Mouse (Mus musculus) myocyte (in vitro differentiated cells): ENCODE data around the gene Traf4. TPM values are rescaled to one million over a fixed set of nuclear protein-coding genes. Genes with fewer than 3 reads are reported as not detected.

Source experiments
- H3K27me3 ChIP-seq: one replicate; pipeline ENCODE4 v1.6.1; 2011; ENCODE audit not compliant: control insufficient read depth, insufficient read depth, insufficient read length
- H3K36me3 ChIP-seq: one replicate; pipeline ENCODE4 v1.6.1; 2011; ENCODE audit not compliant: control insufficient read depth, insufficient read depth
- H3K4me2 ChIP-seq: one replicate; pipeline ENCODE4 v1.6.1; 2011; ENCODE audit warnings: low read depth, control low read depth
- H3K4me3 ChIP-seq: one replicate; pipeline ENCODE4 v1.5.1; 2011; ENCODE audit warnings: mild to moderate bottlenecking, control low read depth, moderate library complexity
- H3K79me2 ChIP-seq: one replicate; pipeline ENCODE4 v1.6.1; 2011; ENCODE audit not compliant: control insufficient read depth, insufficient read depth
- H3ac ChIP-seq: one replicate; pipeline ENCODE4 v1.6.1; 2011; ENCODE audit not compliant: control insufficient read depth, insufficient read length
- CEBPB ChIP-seq: IDR thresholded peaks from 2 replicates; pipeline ENCODE4 v1.6.1; 2011; ENCODE audit warnings: mild to moderate bottlenecking, moderate library complexity; ENCODE audit not compliant: poor library complexity, insufficient read depth, severe bottlenecking
- E2F4 ChIP-seq: IDR thresholded peaks from one replicate; pipeline ENCODE4 v1.6.1; 2011; ENCODE audit warnings: mild to moderate bottlenecking, control low read depth, moderate library complexity; ENCODE audit not compliant: insufficient read depth
- MAX ChIP-seq: IDR thresholded peaks from one replicate; pipeline ENCODE4 v1.6.1; 2011; ENCODE audit warnings: low read depth, mild to moderate bottlenecking, control low read depth
- MYOD1 ChIP-seq, 3 experiments: IDR thresholded peaks; one replicate each; pipeline ENCODE4 v1.6.1; 2011; ENCODE audit warnings: control low read depth in 2 of 3, low read depth in 2 of 3, mild to moderate bottlenecking in 2 of 3, moderate library complexity in 1 of 3; ENCODE audit not compliant: insufficient read length in 2 of 3, control insufficient read depth in 1 of 3
- MYOG ChIP-seq, 3 experiments: IDR thresholded peaks; one replicate each; pipeline ENCODE4 v1.6.1; 2011; ENCODE audit warnings: control low read depth in 2 of 3, low read depth in 2 of 3, mild to moderate bottlenecking in 2 of 3; ENCODE audit not compliant: insufficient read length in 2 of 3, control insufficient read depth in 1 of 3, insufficient read depth in 1 of 3
- POLR2A ChIP-seq: IDR thresholded peaks from one replicate; pipeline ENCODE4 v1.6.1; 2011; ENCODE audit warnings: low read depth, mild to moderate bottlenecking, control low read depth, moderate library complexity; ENCODE audit not compliant: insufficient read length
- POLR2AphosphoS2 ChIP-seq: IDR thresholded peaks from one replicate; pipeline ENCODE4 v1.6.1; 2011; ENCODE audit warnings: low read depth, control low read depth; ENCODE audit not compliant: insufficient read length
- REST ChIP-seq: IDR thresholded peaks from one replicate; pipeline ENCODE4 v1.6.1; 2011; ENCODE audit warnings: mild to moderate bottlenecking, control low read depth, moderate library complexity; ENCODE audit not compliant: insufficient read depth, insufficient read length
- SRF ChIP-seq: IDR thresholded peaks from one replicate; pipeline ENCODE4 v1.6.1; 2011; ENCODE audit warnings: low read depth; ENCODE audit not compliant: control insufficient read depth, insufficient read length
- TCF12 ChIP-seq: IDR thresholded peaks from one replicate; pipeline ENCODE4 v1.6.1; 2011; ENCODE audit warnings: mild to moderate bottlenecking, control low read depth; ENCODE audit not compliant: poor library complexity, insufficient read depth, severe bottlenecking
- TCF3 ChIP-seq: IDR thresholded peaks from one replicate; pipeline ENCODE4 v1.6.1; 2011; ENCODE audit warnings: low read depth, control low read depth; ENCODE audit not compliant: insufficient read length
- USF1 ChIP-seq: IDR thresholded peaks from one replicate; pipeline ENCODE4 v1.6.1; 2011; ENCODE audit warnings: low read depth, mild to moderate bottlenecking, control low read depth, moderate library complexity
- polyA plus RNA-seq: library from polyadenylated mRNA; unstranded; fragments of >200 nt; fragmentation: generic; extraction: Trizol; gene quantifications from one replicate; pipeline ENCODE4 v1.2.1, GENCODE M21; 2012; ENCODE audit warnings: missing spikeins

Traf4 gene
- polyA plus RNA-seq, 1 experiment: 206 TPM

- no peak for TF ChIP-seq POLR2A
- no peak for TF ChIP-seq USF1
- no peak for TF ChIP-seq MYOG (IDR thresholded peaks at IDR 0.05; ENCODE audit: control insufficient read depth in 1 of 3, insufficient read depth in 1 of 3, insufficient read length in 2 of 3, low read depth in 2 of 3)
- no peak for TF ChIP-seq TCF12
- TF ChIP-seq MYOD1 (IDR thresholded peaks at IDR 0.05; ENCODE audit: control insufficient read depth in 1 of 3, insufficient read length in 2 of 3, low read depth in 2 of 3): no peak
- TF ChIP-seq SRF: no peak
- no peak for TF ChIP-seq TCF3
- no peak for TF ChIP-seq E2F4
- no peak for TF ChIP-seq POLR2AphosphoS2
- no peak for TF ChIP-seq CEBPB
- no peak for TF ChIP-seq REST
- no peak for TF ChIP-seq MAX
- Histone ChIP-seq H3K36me3 (no peaks in the 10 kb centered on the region), H3K4me3 (no peak overlapping the region), H3ac (no peak overlapping the region), H3K27me3 (no peaks in the 10 kb centered on the region), H3K79me2 (no peaks in the 10 kb centered on the region), H3K4me2 (no peak overlapping the region)
Observed at GRCm38 (mm10) chr11:78170306-78170705, 4.9 kb upstream of the Traf4 start.

- Histone ChIP-seq H3K4me2 (no peak overlapping the region), H3K4me3 (no peak overlapping the region), H3K36me3 (no peaks in the 10 kb centered on the region), H3K27me3 (no peaks in the 10 kb centered on the region), H3K79me2 (peaks cover 13% of the 10 kb centered on the region), H3ac (no peak overlapping the region)
- TF ChIP-seq CEBPB: no peak
- TF ChIP-seq POLR2A: no peak
- no peak for TF ChIP-seq MAX
- no peak for TF ChIP-seq MYOG (IDR thresholded peaks at IDR 0.05; ENCODE audit: control insufficient read depth in 1 of 3, insufficient read depth in 1 of 3, insufficient read length in 2 of 3, low read depth in 2 of 3)
- TF ChIP-seq TCF12: no peak
- TF ChIP-seq TCF3: no peak
- no peak for TF ChIP-seq SRF
- TF ChIP-seq USF1: no peak
- no peak for TF ChIP-seq REST
- TF ChIP-seq E2F4: no peak
- no peak for TF ChIP-seq MYOD1 (IDR thresholded peaks at IDR 0.05; ENCODE audit: control insufficient read depth in 1 of 3, insufficient read length in 2 of 3, low read depth in 2 of 3)
- no peak for TF ChIP-seq POLR2AphosphoS2
Observed at GRCm38 (mm10) chr11:78168541-78169468, 3.4 kb upstream of the Traf4 start.

- peak overlapping the region; percentile 99 for H3K4me2 ChIP-seq
- no peak overlapping the region for H3K4me3 ChIP-seq
- H3K27me3 ChIP-seq: no peaks in the 10 kb centered on the region
- H3ac ChIP-seq: no peak overlapping the region
- H3K36me3 ChIP-seq: no peaks in the 10 kb centered on the region
- peaks cover 27% of the 10 kb centered on the region for H3K79me2 ChIP-seq
- TF ChIP-seq REST (no peak), POLR2AphosphoS2 (no peak), MYOG (IDR thresholded peaks at IDR 0.05; ENCODE audit: control insufficient read depth in 1 of 3, insufficient read depth in 1 of 3, insufficient read length in 2 of 3, low read depth in 2 of 3) (peak in 1 of 3 experiments; percentile 35), CEBPB (no peak), POLR2A (no peak), TCF3 (no peak), SRF (no peak), E2F4 (no peak), TCF12 (no peak), USF1 (no peak), MAX (no peak), MYOD1 (IDR thresholded peaks at IDR 0.05; ENCODE audit: control insufficient read depth in 1 of 3, insufficient read length in 2 of 3, low read depth in 2 of 3) (peak in 1 of 3 experiments; percentile 39)
Observed at GRCm38 (mm10) chr11:78167257-78167959, 2.0 kb upstream of the Traf4 start.

GRCm38 (mm10) chr11:78166640-78167039 lies 1.3 kb upstream of the Traf4 start:
- Histone ChIP-seq H3K4me3 (peak overlapping the region; percentile 100), H3K27me3 (no peaks in the 10 kb centered on the region), H3K36me3 (peaks cover 4% of the 10 kb centered on the region), H3K4me2 (peak overlapping the region; percentile 99), H3K79me2 (peaks cover 34% of the 10 kb centered on the region), H3ac (no peak overlapping the region)
- TF ChIP-seq MYOG (IDR thresholded peaks at IDR 0.05; ENCODE audit: control insufficient read depth in 1 of 3, insufficient read depth in 1 of 3, insufficient read length in 2 of 3, low read depth in 2 of 3): no peak
- no peak for TF ChIP-seq MYOD1 (IDR thresholded peaks at IDR 0.05; ENCODE audit: control insufficient read depth in 1 of 3, insufficient read length in 2 of 3, low read depth in 2 of 3)
- no peak for TF ChIP-seq POLR2AphosphoS2
- TF ChIP-seq USF1: no peak
- no peak for TF ChIP-seq MAX
- no peak for TF ChIP-seq SRF
- TF ChIP-seq CEBPB: no peak
- no peak for TF ChIP-seq TCF3
- no peak for TF ChIP-seq TCF12
- no peak for TF ChIP-seq POLR2A
- no peak for TF ChIP-seq REST
- no peak for TF ChIP-seq E2F4
